Mouse (Mus musculus) MEL (cell line): ENCODE results near the gene Arl3. TPM values are rescaled to one million over a fixed set of nuclear protein-coding genes. Genes with fewer than 3 reads are reported as not detected.

Experiments used
- DNase-seq: peaks from one replicate; pipeline ENCODE4 v3.0.0; 2011; ENCODE audit warnings: low read depth, low spot score
- H3K27ac ChIP-seq: 2 replicates; pipeline ENCODE4 v1.5.1; 2012; ENCODE audit warnings: low read depth, mild to moderate bottlenecking, control low read depth, low read length, moderate library complexity; ENCODE audit not compliant: control insufficient read depth
- H3K27me3 ChIP-seq, 2 experiments: fragments of 150-350 bp in 1 of 2; sonication (generic) in 1 of 2; 2 replicates each; pipeline ENCODE4 v1.6.1; 2012; ENCODE audit warnings: low read length in 2 of 2, mild to moderate bottlenecking in 2 of 2, improper control_type of control experiment in 1 of 2, moderate library complexity in 1 of 2; ENCODE audit not compliant: insufficient read depth in 2 of 2, control insufficient read depth in 1 of 2
- H3K36me3 ChIP-seq, 2 experiments: 2 replicates each; pipeline ENCODE4 v1.6.1; 2012 to 2014; ENCODE audit warnings: low read length in 2 of 2, improper control_type of control experiment in 1 of 2, inconsistent platforms in 1 of 2, mild to moderate bottlenecking in 1 of 2; ENCODE audit not compliant: insufficient read depth in 2 of 2, control insufficient read depth in 1 of 2
- H3K4me1 ChIP-seq, 2 experiments: fragments of 150-350 bp in 1 of 2; sonication (generic) in 1 of 2; 2 replicates each; pipeline ENCODE4 v1.6.1; 2012; ENCODE audit warnings: low read length in 2 of 2, improper control_type of control experiment in 1 of 2, mild to moderate bottlenecking in 1 of 2; ENCODE audit not compliant: insufficient read depth in 2 of 2, control insufficient read depth in 1 of 2
- H3K4me3 ChIP-seq, 2 experiments: fragments of 150-350 bp in 1 of 2; sonication (generic) in 1 of 2; 2 replicates each; pipeline ENCODE4 v1.5.1; 2012; ENCODE audit warnings: low read depth in 2 of 2, low read length in 2 of 2, mild to moderate bottlenecking in 2 of 2, moderate library complexity in 2 of 2, control low read depth in 1 of 2, improper control_type of control experiment in 1 of 2; ENCODE audit not compliant: control insufficient read depth in 1 of 2, insufficient read depth in 1 of 2
- H3K79me2 ChIP-seq: 2 replicates; pipeline ENCODE4 v1.6.1; 2012; ENCODE audit warnings: mild to moderate bottlenecking, low read length, moderate library complexity; ENCODE audit not compliant: control insufficient read depth, poor library complexity, insufficient read depth
- H3K9ac ChIP-seq: 2 replicates; pipeline ENCODE4 v1.6.1; 2012; ENCODE audit warnings: low read depth, mild to moderate bottlenecking, control low read depth, low read length, moderate library complexity; ENCODE audit not compliant: control insufficient read depth, poor library complexity, severe bottlenecking
- H3K9me3 ChIP-seq: fragments of 150-350 bp; sonication (generic); replicated peaks from 2 replicates; pipeline ENCODE4 v1.6.1; 2012; ENCODE audit warnings: mild to moderate bottlenecking, low read length, improper control_type of control experiment, moderate library complexity; ENCODE audit not compliant: insufficient read depth
- ELF1 ChIP-seq: IDR thresholded peaks from 2 replicates; pipeline ENCODE4 v1.6.1; 2014; ENCODE audit warnings: low read depth, mild to moderate bottlenecking, inconsistent platforms, low read length, improper control_type of control experiment, moderate library complexity
- EP300 ChIP-seq, 2 experiments: IDR thresholded peaks; 2 replicates each; pipeline ENCODE4 v1.6.1; 2011; ENCODE audit warnings: improper control_type of control experiment in 2 of 2, low read length in 2 of 2, low read depth in 1 of 2, mild to moderate bottlenecking in 1 of 2
- GABPA ChIP-seq: IDR thresholded peaks from 2 replicates; pipeline ENCODE4 v1.6.1; 2012; ENCODE audit warnings: low read depth, mild to moderate bottlenecking, inconsistent platforms, low read length, improper control_type of control experiment, moderate library complexity
- HCFC1 ChIP-seq: IDR thresholded peaks from 2 replicates; pipeline ENCODE4 v1.6.1; 2012; ENCODE audit warnings: low read depth, mild to moderate bottlenecking, inconsistent platforms, low read length, improper control_type of control experiment, moderate library complexity
- MAFK ChIP-seq: IDR thresholded peaks from 2 replicates; pipeline ENCODE4 v1.6.1; 2011; ENCODE audit warnings: low read depth, mild to moderate bottlenecking, low read length, improper control_type of control experiment, borderline replicate concordance
- MAZ ChIP-seq: IDR thresholded peaks from 2 replicates; pipeline ENCODE4 v1.6.1; 2012; ENCODE audit warnings: low read depth, mild to moderate bottlenecking, inconsistent platforms, low read length, improper control_type of control experiment
- MYC ChIP-seq: IDR thresholded peaks from 2 replicates; pipeline ENCODE4 v1.6.1; 2011; ENCODE audit warnings: low read depth, mild to moderate bottlenecking, low read length, improper control_type of control experiment, moderate library complexity
- POLR2A ChIP-seq, 2 experiments: IDR thresholded peaks; 2 replicates each; pipeline ENCODE4 v1.6.1; 2011 to 2012; ENCODE audit warnings: low read length in 2 of 2, mild to moderate bottlenecking in 2 of 2, control low read depth in 1 of 2, improper control_type of control experiment in 1 of 2, low read depth in 1 of 2, moderate library complexity in 1 of 2; ENCODE audit not compliant: control insufficient read depth in 1 of 2, insufficient read depth in 1 of 2, poor library complexity in 1 of 2
- POLR2AphosphoS2 ChIP-seq: IDR thresholded peaks from 2 replicates; pipeline ENCODE4 v1.6.1; 2011; ENCODE audit warnings: low read length, improper control_type of control experiment
- POLR2AphosphoS5 ChIP-seq: IDR thresholded peaks from 2 replicates; pipeline ENCODE4 v1.6.1; 2012; ENCODE audit warnings: low read depth, borderline replicate concordance, mild to moderate bottlenecking, inconsistent platforms, low read length, moderate library complexity, mixed read lengths
- TAL1 ChIP-seq: IDR thresholded peaks from 2 replicates; pipeline ENCODE4 v1.6.1; 2012; ENCODE audit warnings: mild to moderate bottlenecking, inconsistent platforms, low read length, moderate library complexity, mixed read lengths
- TBP ChIP-seq: IDR thresholded peaks from 2 replicates; pipeline ENCODE4 v1.8.0; 2011; ENCODE audit warnings: low read depth, low read length, improper control_type of control experiment
- USF2 ChIP-seq, 2 experiments: IDR thresholded peaks; 2 replicates each; pipeline ENCODE4 v1.6.1; 2011 to 2012; ENCODE audit warnings: improper control_type of control experiment in 2 of 2, low read length in 2 of 2, borderline replicate concordance in 1 of 2, inconsistent platforms in 1 of 2, low read depth in 1 of 2, mild to moderate bottlenecking in 1 of 2; ENCODE audit not compliant: insufficient read depth in 1 of 2
- ZNF384 ChIP-seq: IDR thresholded peaks from 2 replicates; pipeline ENCODE4 v1.6.1; 2012; ENCODE audit warnings: low read depth, mild to moderate bottlenecking, inconsistent platforms, low read length, improper control_type of control experiment
- polyA plus RNA-seq, 2 experiments: library from polyadenylated mRNA; stranded (reverse) in 1 of 2; unstranded in 1 of 2; fragments of >175 nt in 1 of 2; fragments of >200 nt in 1 of 2; gene quantifications; 2 replicates each; pipeline versions ENCODE4 v1.2.1 to v1.2.4; 2012; ENCODE audit warnings: low replicate concordance in 2 of 2, low read depth in 1 of 2; ENCODE audit not compliant: insufficient read length in 2 of 2, insufficient read depth in 1 of 2, missing spikeins in 1 of 2
- total RNA-seq: library from RNA; depleted of rRNA; stranded (reverse); fragments of 300-350 nt; gene quantifications from 2 replicates; pipeline ENCODE4 v1.2.3, GENCODE M21; 2012

Gene Arl3
- total and polyA plus RNA-seq, 3 experiments, result 62.4 to 123 TPM; not detected in 1

DNA sequence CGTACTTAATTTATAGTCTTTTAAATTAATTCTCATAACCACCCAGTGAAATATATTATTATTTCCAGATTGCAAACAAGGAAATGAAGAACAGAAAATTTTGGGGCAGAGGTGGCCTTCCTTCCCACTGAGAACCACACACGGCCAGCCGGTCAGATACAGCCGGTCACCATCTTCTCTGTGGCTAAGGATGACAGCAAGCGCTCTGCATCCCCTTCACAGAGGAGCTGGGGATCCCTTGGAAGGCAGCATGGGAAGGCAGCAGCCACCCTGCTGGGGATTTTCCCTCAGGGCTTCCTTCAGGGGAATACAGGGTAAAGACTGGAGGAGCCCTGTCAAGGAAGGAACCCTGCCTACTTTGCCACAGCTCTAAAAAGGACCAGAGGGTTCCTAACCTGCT, 39.5 kb downstream of the Arl3 start:
- peaks cover 0 to 25% of the 10 kb centered on the region in 2 experiments; a peak in 2 of 4 replicates for H3K36me3 ChIP-seq
- H3K27me3 ChIP-seq, result no peaks in the 10 kb centered on the region
- no peak overlapping the region for H3K9ac ChIP-seq
- no peaks in the 10 kb centered on the region; the same call in 1 of the 2 replicates for H3K79me2 ChIP-seq
- no peaks in the 10 kb centered on the region for H3K9me3 ChIP-seq
- no peak for DNase-seq
- H3K4me3 ChIP-seq, result no peak overlapping the region
- H3K27ac ChIP-seq, result no peak overlapping the region
- H3K4me1 ChIP-seq, result peaks cover 12 to 27% of the 10 kb centered on the region in 2 experiments
- no peak for TF ChIP-seq MAZ
- no peak for TF ChIP-seq EP300 (IDR thresholded peaks at IDR 0.05; ENCODE audit: low read depth in 1 of 2, low read length in 2 of 2)
- no peak for TF ChIP-seq POLR2AphosphoS5
- no peak for TF ChIP-seq MAFK
- TF ChIP-seq ELF1, result no peak
- no peak for TF ChIP-seq ZNF384
- no peak for TF ChIP-seq HCFC1
- TF ChIP-seq TBP, result no peak
- no peak for TF ChIP-seq POLR2AphosphoS2
- no peak for TF ChIP-seq POLR2A (IDR thresholded peaks at IDR 0.05; ENCODE audit: control insufficient read depth in 1 of 2, insufficient read depth in 1 of 2, low read depth in 1 of 2, low read length in 2 of 2, poor library complexity in 1 of 2)
- TF ChIP-seq MYC, result no peak
- no peak for TF ChIP-seq GABPA

- no peak for TF ChIP-seq TAL1
- no peak for TF ChIP-seq USF2 (IDR thresholded peaks at IDR 0.05; ENCODE audit: borderline replicate concordance in 1 of 2, insufficient read depth in 1 of 2, low read depth in 1 of 2, low read length in 2 of 2)
- no peak for TF ChIP-seq POLR2AphosphoS5
- Histone ChIP-seq H3K4me3 (no peak overlapping the region), H3K27ac (no peak overlapping the region), H3K27me3 (no peaks in the 10 kb centered on the region), H3K79me2 (no peaks in the 10 kb centered on the region; the same call in 1 of the 2 replicates), H3K9me3 (no peaks in the 10 kb centered on the region), H3K9ac (no peak overlapping the region), H3K36me3 (peaks cover 0 to 25% of the 10 kb centered on the region in 2 experiments; a peak in 2 of 4 replicates), H3K4me1 (peaks cover 12 to 30% of the 10 kb centered on the region in 2 experiments)
- DNase-seq, result peak; percentile 54
Measured at GRCm38 (mm10) chr19:46533066-46533465, 39.9 kb downstream of the Arl3 start.
